In genomic region chr7:66309240-66309949, GRCm38 (mm10) we compare ENCODE assay signal across 10 mouse cellular contexts. TPM values are rescaled to one million over a fixed set of nuclear protein-coding genes. Genes with fewer than 3 reads are reported as not detected.
DNase-seq lines count a peak whose midpoint lies in the region; ATAC-seq and TF ChIP-seq lines count a peak whose summit lies in the region.
"Had no signal": no experiment of that assay in that cellular context is flagged by ENCODE, and none has a peak within 500 bp of the region (broad histone marks: within the 10 kb centered on the region; RNA-seq: fewer than 3 reads in every experiment).

No protein-coding gene starts in this region.

- peak; percentile 62 for DNase-seq in testis, postnatal 10 days (ENCODE audit: low spot score)
- no peak for DNase-seq in testis, postnatal 14 days (ENCODE audit: low spot score)
- peak; percentile 91 for DNase-seq in stomach, postnatal 0 days (ENCODE audit: low spot score)
- no peak for DNase-seq in thymus, postnatal 0 days (ENCODE audit: low spot score)
- no peak for DNase-seq in embryo, embryonic 9.5 days (ENCODE audit: extremely low spot score)
- no peak for DNase-seq in layer of hippocampus, postnatal 10 days (ENCODE audit: low spot score in 2 of 2)

- TF ChIP-seq EP300 in stomach, postnatal 0 days (optimal IDR thresholded peaks at IDR 0.05), result no peak

- H3K4me3 ChIP-seq in heart, embryonic 11.5 days (ENCODE audit: low read depth, low read length), result no peak overlapping the region
- no peak overlapping the region for H3K4me3 ChIP-seq in liver, embryonic 15.5 days (replicated peaks)
- no peak overlapping the region for H3K4me3 ChIP-seq in stomach, postnatal 0 days (ENCODE audit: low read depth, low read length)

- H3K27ac ChIP-seq in heart, embryonic 11.5 days (ENCODE audit: low read depth, low read length), result peak overlapping the region; percentile 32; the same call in 1 of the 2 replicates
- H3K27ac ChIP-seq in liver, embryonic 15.5 days (replicated peaks), result 0 out of 2 replicates have a peak overlapping the region, but pooled peaks have one; percentile 53
- H3K27ac ChIP-seq in stomach, postnatal 0 days (replicated peaks), result peak overlapping the region; percentile 90

- H3K9ac ChIP-seq in heart, embryonic 11.5 days (ENCODE audit: low read depth, low read length), result no peak overlapping the region
- no peak overlapping the region for H3K9ac ChIP-seq in liver, embryonic 15.5 days
- no peak overlapping the region for H3K9ac ChIP-seq in stomach, postnatal 0 days (ENCODE audit: low read length)

- peaks cover 7% of the 10 kb centered on the region; the same call in 1 of the 2 replicates for H3K27me3 ChIP-seq in heart, embryonic 11.5 days (ENCODE audit: control insufficient read depth, insufficient read depth, low read length)
- H3K27me3 ChIP-seq in liver, embryonic 15.5 days, result no peaks in the 10 kb centered on the region
- H3K27me3 ChIP-seq in stomach, postnatal 0 days (ENCODE audit: control insufficient read depth, insufficient read depth, low read length), result no peaks in the 10 kb centered on the region

- ATAC-seq in heart, embryonic 11.5 days (replicated peaks; ENCODE audit: insufficient number of reproducible peaks, low FRiP score, low TSS enrichment), result no peak
- peak; percentile 76 for ATAC-seq in liver, embryonic 15.5 days (ENCODE audit: insufficient read depth)
- peak; percentile 93 for ATAC-seq in stomach, postnatal 0 days (ENCODE audit: low FRiP score, low TSS enrichment)

- no peaks in the 10 kb centered on the region for H3K9me3 ChIP-seq in heart, embryonic 11.5 days (replicated peaks; ENCODE audit: control insufficient read depth, low read length)
- H3K9me3 ChIP-seq in liver, embryonic 15.5 days (replicated peaks), result no peaks in the 10 kb centered on the region
- H3K9me3 ChIP-seq in stomach, postnatal 0 days (ENCODE audit: control insufficient read depth, low read length), result no peaks in the 10 kb centered on the region

- H3K4me1 ChIP-seq in heart, embryonic 11.5 days (ENCODE audit: control insufficient read depth, insufficient read depth, low read length), result peaks cover 10% of the 10 kb centered on the region
- peaks cover 30% of the 10 kb centered on the region for H3K4me1 ChIP-seq in liver, embryonic 15.5 days (replicated peaks)
- H3K4me1 ChIP-seq in stomach, postnatal 0 days (replicated peaks; ENCODE audit: control insufficient read depth, insufficient read depth), result 0 out of 2 replicates have a peak, but pooled peaks cover 2% of the 10 kb centered on the region

- 32% methylated on average over 5 of the region's 5 CpGs for WGBS in heart, embryonic 11.5 days (ENCODE audit: insufficient replicate concordance)
- 17% methylated on average over 5 of the region's 5 CpGs for WGBS in liver, embryonic 15.5 days (ENCODE audit: insufficient replicate concordance)
- 41% methylated on average over 5 of the region's 5 CpGs for WGBS in stomach, postnatal 0 days

- TF ChIP-seq CTCF in stomach, postnatal 0 days (IDR thresholded peaks at IDR 0.05; ENCODE audit: low read depth), result no peak

- peak overlapping the region; percentile 14; the same call in 1 of the 2 replicates for H3K4me2 ChIP-seq in heart, embryonic 11.5 days
- H3K4me2 ChIP-seq in liver, embryonic 15.5 days, result peak overlapping the region; percentile 20; the same call in 1 of the 2 replicates
- H3K4me2 ChIP-seq in stomach, postnatal 0 days (replicated peaks; ENCODE audit: low read depth), result no peak overlapping the region; the same call in 1 of the 2 replicates

- H3K36me3 ChIP-seq in heart, embryonic 11.5 days (ENCODE audit: control insufficient read depth, insufficient read depth, low read length), result peaks cover 3% of the 10 kb centered on the region; the same call in 1 of the 2 replicates
- H3K36me3 ChIP-seq in liver, embryonic 15.5 days (replicated peaks), result peaks cover 9% of the 10 kb centered on the region; the same call in 1 of the 2 replicates
- peaks cover 3% of the 10 kb centered on the region; the same call in 1 of the 2 replicates for H3K36me3 ChIP-seq in stomach, postnatal 0 days (ENCODE audit: control insufficient read depth, insufficient read depth, low read length)

RNA-seq across cellular contexts. Expression of gene Gm10974, which starts 56.3 kb away (rescaled TPM):
- polyA plus RNA-seq in heart, embryonic 11.5 days (2014; fragmentation: Nextera tagmentation; extraction: Ambion mirVana), result not detected in 2 replicates
- not detected in 2 replicates for polyA plus RNA-seq in liver, embryonic 15.5 days (2015; fragmentation: Nextera tagmentation; extraction: Ambion mirVana)
- polyA plus RNA-seq in stomach, postnatal 0 days (2015; fragmentation: Nextera tagmentation; extraction: Ambion mirVana), result not detected in 2 replicates
- polyA plus RNA-seq in thymus, postnatal 0 days (2015; fragmentation: Nextera tagmentation; extraction: Ambion mirVana), result not detected in 2 replicates
- total RNA-seq in layer of hippocampus, postnatal 10 days (2021), result not detected
- total RNA-seq: gastrocnemius, postnatal 36 days had no signal
- polyA plus RNA-seq: neural tube, embryonic 11.5 days had no signal

Comparison
In these comparisons a context has a peak if more than half of its experiments do, and no peak if none do; other contexts are left out.
1. DNase-seq: peak in testis, postnatal 10 days (single experiment) and stomach, postnatal 0 days (single experiment); none in testis, postnatal 14 days (single experiment), thymus, postnatal 0 days (single experiment), embryo, embryonic 9.5 days (single experiment) and layer of hippocampus, postnatal 10 days (0 of 2).
2. H3K27ac ChIP-seq: peak in every context shown above with its lines; median percentile 90 in stomach, postnatal 0 days; 53 in liver, embryonic 15.5 days; 32 in heart, embryonic 11.5 days.